Mouse (Mus musculus) thymus, adult 18-20 months (tissue): ENCODE measurements around the gene Fbxo48.
A peak's percentile ranks its signal among the peaks of the same experiment; 100 is the strongest.

Experiments used
- DNase-seq, 2 experiments: peaks; one replicate each; pipeline ENCODE4 v3.0.0; 2022; ENCODE audit warnings: mixed read lengths in 2 of 2

Fbxo48 gene

DNA sequence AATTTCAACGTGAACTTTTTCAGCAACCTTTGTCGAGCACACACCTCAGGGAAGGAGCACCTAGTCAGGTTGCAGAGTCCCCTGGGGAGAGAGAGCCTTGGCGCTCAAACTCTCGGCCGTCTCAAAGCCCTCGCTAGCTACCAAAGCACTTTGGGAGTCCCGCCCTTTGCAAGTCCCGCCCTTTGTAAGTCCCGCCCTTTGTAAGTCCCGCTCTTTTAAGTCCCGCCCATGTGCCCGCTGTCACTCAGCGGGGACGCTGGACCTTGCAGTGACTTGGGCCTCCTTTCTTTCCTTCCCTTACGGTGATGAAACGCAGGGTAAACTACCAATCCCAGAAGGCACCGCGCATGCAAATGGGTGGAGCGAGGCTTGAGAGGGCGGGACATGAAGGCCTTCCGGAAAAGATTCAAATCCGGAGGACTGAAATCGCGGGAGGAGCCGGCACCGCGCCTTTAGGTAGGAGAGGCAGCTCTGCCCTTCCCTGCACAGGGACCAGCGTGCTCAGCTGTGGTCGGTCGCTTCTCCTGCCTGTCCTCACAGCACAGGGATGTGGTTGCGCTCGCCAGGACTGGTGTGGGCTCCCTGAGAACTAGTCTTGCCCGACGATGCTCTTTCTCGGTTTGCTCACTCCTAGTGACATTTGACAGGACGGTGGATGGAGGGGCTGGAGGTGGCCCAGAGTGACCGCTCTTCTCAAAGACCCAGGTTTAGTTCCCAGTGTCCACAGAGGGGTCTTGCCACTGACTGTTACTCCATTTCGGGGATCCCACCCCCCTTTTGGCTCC is at the start of gene Fbxo48:
Fbxo48 (plus strand) TSS at position 400 of the 785 bp plus-strand sequence.
- peak; percentile 94 to 98 for DNase-seq

DNA sequence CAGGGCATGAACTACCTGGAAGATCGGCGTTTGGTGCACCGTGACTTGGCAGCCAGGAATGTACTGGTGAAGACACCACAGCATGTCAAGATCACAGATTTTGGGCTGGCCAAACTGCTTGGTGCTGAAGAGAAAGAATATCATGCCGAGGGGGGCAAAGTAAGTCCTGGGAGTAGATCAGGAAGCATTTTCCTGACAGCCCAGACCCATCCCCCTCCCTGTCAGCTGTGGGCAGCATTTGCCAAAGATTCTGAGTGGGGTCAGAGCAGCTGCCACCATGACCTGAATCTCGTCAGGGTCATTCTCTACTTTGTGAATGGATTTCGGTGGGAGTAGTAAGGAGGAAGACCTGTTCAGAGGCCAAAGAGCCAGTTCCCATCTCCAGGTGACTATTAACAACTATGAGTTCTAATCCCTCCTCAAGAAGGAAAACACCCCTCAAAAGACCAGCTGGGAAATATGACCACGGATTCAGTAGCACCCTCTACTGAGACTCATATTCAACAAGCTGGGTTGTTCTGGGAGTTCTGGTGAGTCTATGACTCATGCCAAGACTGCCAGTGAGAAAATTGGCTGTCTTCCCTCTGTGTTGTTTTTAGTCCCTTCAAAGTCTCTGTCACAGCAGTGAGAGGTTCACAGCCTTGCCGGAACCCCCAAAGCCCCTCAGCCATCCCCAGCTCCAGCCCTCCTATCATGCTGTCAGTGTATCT is 46.7 kb upstream of the Fbxo48 start:
- no peak for DNase-seq

DNA sequence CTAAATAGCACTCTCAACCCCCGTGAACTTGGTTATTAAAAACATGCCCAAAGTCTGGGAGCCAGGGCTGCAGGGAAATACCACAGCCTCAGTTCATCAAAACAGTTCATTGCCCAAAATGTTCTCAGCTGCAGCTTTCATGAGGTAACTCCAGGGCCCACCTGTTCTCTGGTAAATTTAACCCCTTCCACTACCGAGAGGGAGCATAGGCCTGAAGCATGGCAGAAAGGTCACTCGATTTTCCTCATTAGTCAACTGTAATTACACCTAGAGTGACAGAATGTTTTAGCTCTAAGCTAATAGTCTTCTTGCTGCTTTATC is 46.2 kb upstream of the Fbxo48 start:
- no peak for DNase-seq

DNA sequence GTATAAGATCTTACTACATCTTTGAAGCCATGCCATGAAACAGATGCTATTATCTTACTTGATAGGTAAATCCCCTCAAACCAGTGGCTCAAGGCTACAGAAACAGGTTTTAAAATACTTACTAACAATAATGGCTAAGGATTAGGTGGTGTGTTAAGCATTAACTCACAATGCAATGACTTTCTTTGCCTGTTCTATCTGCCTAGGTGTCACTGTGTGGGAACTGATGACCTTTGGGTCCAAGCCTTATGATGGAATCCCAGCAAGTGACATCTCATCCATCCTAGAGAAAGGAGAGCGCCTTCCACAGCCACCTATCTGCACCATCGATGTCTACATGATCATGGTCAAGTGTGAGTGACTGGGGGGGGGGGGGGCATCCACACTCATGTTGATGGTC is 44.6 kb upstream of the Fbxo48 start:
- no peak for DNase-seq

DNA sequence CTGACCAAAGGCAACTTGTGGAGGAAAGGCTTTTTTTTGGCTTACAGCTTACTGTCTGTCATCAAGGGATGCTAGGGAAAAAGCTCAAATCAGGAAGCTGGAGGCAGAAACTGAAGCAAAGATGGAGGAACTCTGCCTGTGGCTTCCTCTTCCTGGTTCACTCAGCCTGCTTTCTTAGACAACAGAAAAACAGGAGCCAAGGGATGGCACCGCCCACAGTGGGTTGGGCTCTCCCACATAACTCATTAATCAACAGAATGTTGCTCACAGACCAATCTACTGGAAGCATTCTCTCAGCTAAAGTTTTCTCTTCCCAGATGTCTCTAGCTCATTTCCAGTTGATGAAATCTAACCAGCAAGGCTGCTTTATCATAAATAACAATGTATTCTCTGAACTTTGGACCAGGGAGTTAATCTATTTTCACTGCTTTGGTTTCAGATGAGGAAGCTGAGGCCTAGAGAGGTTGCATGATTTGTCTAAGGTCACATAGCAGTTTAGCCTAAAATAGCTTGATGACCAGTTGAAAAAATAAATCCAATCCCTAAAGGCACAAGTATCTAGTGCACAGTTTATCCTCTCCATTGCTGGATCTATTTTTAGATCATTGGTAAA is 43.6 kb upstream of the Fbxo48 start:
- DNase-seq = no peak

DNA sequence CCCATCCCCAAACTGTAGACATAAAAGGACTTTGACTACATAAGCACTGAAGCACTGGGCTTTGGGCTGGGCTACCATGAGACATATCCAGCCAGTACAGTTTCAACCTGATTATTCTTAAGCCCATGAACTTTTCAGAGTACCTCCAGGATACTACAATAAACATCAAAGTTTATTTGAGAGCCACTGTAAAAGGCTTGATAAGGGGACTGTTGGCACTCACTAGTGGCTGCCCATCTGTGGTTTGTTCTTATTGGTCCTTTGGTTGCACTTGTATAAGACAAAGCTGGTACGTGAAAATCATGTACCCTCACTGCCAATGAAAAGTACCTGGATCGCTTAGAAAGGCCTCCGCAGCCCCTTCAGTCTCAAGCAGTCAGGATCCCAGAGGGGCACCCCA is 36.4 kb upstream of the Fbxo48 start:
- DNase-seq = no peak

DNA sequence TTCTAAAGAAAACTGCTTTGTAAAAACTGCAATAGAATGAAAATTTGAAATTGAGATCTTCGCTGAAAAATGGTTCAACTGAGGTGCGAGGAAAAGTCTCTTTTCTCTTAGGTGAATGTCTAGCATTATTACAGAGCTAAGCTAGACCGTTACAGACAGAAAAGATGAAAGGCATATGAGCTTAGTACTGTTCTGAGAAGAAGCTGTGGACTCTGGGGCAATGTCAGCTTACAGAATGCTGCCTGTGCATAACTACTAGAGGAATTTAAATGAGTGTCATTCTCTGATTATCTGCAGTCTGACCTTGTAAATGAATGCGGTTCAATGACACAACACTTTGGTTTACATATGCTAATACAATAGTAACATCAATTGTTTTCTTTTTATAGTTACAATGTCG is 35.3 kb upstream of the Fbxo48 start:
- no peak for DNase-seq

DNA sequence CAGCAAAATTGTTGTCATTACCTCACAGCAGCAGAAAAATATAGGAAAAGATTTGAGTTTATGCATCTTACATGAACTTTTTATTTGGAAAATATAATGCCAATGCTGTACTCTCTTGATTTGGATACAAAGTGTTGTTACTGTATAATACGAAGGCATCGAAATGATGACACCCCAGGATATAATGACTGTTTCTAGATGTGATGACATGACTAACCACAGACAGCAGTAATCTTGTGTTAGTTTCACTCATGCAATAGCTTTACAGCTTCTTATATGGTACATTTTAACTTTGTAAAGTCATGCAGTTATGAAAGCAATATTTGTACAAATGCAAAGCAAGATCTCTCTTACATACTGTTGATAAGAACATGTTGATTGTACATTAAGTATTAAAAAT is 33.7 kb upstream of the Fbxo48 start:
- DNase-seq = no peak

DNA sequence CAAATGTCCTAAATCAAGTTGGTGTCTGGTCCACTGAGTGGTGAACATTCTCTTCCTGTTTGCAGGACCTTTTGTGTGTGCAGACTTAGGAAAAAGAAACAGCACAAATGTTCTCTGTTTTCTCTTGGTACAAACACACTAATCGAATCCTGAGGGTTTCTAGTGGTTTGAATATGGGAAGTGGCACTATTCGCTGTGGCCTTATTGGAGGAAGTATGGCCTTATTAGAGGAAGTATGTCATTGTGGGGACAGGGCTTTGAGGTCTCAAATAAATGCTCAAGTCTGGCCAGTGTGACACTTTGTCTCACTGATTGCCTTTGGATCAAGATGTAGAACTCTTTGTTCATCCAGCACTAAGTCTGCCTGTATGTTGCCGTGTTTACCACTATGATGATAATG is 19.0 kb upstream of the Fbxo48 start:
- no peak for DNase-seq

DNA sequence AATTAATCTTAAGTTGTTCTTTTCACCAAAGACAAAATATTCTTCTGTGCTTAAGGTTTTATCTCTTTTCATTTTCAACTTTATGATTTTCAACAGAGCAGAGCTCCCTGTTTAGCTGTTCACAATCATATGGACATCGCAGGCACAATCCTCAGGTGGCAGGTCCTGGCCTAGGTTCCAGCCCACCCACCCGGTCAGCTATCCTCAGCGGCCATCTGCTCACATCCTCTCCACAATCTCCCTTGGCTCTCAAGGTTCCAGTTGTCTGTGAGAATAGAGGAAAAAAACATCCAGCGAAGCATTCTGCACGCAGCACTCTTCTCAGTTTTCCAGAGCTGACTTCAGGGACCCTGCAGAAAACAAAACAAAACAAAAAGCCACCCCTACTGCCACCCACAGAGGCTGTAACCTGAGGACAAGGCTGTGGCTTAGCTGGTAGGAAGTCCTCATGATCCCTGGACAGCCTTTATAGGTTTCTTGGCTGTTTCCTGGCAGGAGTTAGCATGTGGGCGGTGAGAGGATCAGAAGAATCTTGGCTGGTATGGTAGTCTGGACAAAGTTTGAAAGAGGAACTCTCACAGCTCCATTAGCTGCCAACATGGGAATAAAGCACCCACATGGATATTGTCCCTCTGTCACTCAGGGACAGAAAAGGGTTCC is 15.5 kb upstream of the Fbxo48 start:
- DNase-seq = no peak

DNA sequence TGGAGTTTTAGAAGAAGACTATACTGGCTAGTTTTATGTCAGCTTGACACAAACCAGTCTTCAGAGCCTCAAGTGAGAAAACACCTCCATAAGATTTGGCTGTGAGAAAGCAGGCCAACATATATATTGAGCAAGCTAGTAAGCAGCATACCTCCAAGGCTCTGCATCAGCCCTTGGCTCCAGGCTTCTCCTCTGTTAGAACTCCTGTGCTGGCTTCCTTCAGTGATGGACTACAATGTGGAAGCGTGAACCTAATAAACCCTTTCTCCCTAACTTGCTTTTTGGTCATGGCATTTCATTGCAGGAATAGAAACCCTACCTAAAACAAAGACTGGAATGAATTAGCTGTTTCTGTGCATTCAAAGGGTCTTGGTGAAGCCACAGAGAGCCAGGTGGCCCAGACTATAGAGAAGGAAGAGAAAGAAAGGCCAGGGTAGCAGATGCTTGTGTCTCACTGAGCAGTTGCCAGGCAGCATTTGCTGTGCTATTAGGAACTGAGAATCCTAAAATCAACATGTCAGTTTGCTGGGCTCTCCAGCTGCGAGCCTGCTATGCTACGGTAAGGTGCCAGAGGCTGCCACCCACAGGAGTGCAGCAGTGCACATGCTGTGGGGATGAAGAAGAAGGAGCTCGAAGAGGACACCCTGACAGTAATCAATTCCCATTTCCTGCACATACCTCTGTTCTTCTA is 9.9 kb upstream of the Fbxo48 start:
- no peak for DNase-seq

DNA sequence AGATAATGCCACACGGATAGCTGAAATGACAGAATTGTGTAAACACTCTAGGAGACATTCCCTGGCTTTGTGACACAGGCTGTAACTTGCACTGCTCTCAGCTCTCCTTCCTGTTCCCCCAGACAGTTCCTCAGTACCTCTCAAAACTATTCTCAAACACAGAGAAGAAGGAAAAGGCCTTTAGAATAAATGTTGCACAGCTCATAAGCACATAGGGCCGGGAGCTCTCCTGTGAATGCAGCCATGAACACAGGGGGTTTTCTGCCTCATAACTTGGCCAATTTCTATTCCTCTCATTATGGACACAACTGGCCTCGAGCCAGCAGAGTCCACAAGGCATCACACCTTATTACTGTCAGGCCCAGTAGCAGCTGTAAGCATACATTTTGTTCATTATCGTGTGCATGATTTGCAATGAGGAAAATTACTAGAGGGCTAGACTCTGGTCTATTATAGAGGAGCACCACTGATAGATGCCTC is 9.2 kb upstream of the Fbxo48 start:
- no peak for DNase-seq

DNA sequence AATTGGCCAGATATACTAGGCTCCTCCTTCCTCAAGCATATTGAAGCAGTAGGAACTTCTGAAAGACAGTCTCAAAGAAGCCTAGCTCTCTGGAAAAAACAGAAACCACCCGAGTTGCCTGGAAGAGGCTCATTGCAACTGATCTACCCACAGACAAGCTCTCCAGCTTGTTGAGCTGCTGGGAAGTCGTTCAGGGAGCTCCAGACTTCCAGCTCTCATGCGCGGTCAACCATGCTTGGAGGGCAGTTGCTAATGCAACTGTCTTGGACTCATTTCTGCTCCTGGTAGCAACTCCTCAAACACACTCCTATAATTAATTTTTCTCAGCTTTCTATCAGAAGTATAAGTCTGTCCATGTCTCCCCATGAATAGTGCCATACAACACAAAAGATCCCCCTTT is 8.2 kb upstream of the Fbxo48 start:
- no peak for DNase-seq

DNA sequence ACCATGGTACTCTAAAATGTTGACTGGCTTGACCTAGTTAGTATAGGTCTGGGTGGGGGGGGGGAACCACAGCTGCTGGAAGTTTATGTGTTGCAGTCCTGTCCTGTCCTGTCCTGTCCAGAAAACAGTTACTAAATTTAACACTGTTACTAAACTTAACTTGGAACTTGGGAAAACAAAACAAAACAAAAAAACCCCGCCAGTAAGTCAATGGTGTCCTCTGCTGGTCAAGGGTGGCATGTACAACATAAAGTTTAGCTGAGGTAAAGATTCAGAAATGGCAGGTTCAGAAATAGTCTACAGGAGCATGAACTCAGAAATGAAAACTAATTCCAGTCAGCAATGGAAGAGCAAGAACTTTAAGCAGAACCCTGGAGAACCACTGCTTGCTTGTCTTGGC is 2.4 kb upstream of the Fbxo48 start:
- DNase-seq = no peak

DNA sequence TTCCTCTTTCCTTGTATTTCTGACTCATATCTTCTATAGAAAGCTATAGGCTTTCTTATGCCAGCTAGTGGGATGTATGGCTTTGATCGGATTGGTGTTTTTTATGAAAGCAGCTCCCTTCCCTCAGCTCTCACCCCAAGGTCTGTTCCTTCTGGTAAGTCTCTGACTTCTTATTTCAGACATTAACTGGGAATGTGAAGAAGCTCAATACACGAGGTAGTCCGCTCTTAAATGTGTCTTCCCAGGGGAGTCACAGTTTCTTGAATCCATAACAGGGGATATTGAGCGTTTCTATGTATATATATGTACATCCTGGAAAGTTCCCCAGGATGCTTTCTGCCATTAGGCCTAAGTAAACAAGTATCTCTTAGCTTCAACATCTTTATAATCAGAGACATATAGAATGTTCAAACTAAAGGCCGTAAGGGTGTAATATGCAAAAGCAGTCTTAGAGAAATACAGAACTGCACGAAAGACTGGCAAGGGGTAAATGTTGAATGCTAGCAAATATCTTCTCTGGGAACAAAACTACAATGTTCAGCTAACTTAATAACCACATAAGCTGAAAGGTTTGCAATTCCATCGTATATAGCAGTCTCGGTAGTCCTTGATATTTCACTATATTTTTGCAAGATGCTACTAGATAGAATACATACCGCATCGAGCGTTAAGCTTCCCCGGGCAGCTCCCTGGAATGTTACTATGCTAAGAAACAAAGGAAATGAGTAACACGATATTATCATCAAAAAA is 774 bp upstream of the Fbxo48 start:
- DNase-seq = no peak

DNA sequence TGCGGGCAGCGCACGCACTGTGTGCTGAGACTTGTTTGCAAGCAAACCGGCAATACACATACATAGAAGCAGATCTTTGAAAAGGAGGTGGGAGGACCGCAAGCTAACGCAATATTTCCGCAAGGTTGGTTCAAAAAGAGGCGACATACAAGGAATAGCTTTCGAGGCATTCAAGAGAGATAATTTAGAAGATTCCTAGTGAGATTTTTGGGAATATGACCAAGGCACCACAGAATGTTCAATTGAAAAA is 511 bp downstream of the Fbxo48 start:
- no peak for DNase-seq

DNA sequence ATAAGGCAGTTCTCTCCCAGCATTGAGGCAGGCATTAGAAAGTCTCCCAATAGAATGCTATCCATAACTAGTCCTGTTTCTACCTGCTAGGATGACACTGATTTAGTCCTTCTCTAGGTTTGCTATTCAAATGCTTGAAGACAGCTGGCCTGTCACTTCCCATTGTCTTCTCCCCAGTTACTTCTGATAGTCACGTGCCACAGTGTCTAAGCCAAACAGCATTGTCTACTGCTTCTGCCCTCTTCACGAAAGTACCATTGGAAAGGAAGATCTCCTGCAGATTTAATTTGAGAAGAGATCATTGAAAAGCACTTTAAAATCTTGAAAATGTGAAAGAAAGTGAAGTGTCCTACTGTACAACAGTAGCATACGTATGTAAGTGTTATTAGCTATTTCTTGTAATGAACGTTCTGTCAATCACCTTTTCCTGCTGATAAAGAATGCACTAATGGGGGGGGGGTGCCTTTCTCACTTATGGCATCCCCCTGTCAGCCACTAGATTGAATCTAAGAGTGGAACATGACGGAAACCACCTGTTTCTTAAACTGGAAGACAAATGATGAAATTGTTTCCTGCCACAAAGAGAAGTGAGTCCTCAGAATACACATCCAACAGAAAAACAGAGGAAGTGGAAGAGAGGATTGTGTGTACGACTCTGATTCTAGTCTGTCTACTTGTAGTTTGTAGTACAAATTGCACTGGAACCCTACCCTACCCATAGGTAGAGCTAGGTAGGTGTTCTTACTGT is 5.1 kb downstream of the Fbxo48 start:
- DNase-seq = no peak

DNA sequence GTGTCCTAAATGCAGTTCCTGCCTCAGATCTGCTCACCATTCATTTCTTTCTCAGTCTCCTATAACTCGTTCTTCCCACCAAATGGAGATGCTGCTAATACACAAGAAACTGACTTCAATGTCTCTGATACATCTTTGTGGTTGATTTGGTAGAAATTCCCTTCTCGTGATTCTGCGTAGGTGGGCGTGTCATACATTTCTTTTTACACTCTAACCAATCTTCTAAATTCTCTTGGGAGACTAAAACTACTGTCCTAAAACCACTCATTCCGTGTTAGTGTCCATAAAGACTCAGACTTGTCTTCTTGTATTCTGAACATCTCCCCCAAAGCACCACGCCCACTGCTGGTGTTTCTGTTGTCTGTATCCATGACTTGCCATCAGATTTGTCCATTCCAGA is 5.9 kb downstream of the Fbxo48 start:
- no peak for DNase-seq

DNA sequence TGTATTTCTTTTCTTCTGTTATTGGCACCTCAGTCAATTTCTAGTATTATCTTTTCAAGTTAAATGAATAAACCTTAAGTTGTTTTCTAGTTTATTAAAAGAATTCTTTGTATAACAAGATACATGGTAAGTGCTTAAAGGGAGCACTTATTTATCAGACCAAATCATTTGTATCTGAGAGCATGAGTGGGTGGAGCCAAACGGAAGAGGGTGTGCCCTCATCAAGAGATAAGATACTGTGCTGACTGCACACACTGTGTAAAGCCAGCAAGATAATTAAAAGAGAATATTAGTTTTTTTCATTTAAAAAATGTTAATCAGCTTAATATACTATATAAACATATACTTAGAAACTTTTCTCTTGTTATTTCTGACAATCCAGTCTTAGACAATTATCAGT is 7.3 kb downstream of the Fbxo48 start:
- DNase-seq = no peak

DNA sequence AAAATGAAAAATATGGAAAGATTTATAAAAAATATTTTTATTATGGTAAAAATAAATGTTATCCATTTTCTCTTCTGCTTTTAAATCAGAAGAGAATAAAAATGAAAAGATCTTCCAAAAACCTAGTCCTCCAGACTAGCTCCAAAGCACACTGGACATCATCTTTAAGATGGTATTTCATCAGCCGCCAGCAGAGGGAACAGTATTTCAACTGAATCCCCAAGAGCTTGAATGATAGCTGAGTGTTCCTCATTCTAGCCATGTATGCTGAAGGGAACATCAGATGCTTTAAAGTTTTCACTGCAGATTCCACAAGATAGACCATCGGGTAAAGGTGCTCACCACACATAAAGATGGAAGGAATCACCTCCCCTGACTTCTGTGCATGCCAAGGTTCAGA is 16.6 kb downstream of the Fbxo48 start:
- no peak for DNase-seq

DNA sequence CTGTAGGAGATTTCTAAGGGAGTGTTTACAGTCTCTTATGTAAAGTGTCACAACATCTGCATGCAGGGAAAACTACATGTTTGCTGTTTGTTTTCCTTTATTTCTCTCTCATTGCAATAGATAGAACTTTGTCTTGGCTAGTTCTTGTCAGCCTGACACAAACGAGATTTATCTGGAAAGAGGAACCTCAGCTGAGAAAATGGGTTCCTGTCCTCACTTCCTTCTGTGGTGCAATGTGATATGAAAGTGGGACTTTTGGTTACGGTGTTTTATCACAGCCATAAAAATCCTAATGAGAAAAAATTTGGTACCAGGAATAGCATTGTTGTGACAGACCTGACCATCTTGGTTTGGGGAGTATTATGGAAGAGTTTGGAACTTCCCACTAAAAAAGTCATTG is 18.5 kb downstream of the Fbxo48 start:
- no peak for DNase-seq

DNA sequence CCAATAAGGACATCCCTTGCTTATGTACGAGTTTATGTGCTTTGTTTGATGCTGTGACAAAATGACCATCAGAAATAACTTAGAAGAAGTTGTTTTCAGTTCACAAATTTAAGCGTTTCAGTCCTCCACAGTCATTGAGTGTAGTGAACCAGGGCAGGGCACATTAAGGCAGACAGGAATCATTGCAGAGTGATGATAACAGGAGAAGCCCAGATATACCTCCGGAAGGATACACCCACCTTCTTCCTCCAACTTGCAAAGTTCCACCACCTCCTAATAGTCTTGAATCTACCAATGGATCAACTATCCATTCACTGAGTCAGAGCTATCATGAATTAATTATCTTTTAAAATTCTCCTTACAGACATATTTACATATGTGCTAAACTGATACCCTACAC is 20.9 kb downstream of the Fbxo48 start:
- DNase-seq = no peak
